Mouse (Mus musculus): ENCODE data around the gene Rab44. TPM values are rescaled to one million over a fixed set of nuclear protein-coding genes. Genes with fewer than 3 reads are reported as not detected.
A peak's percentile ranks its signal among the peaks of the same experiment; 100 is the strongest.

Gene Rab44
- polyA plus RNA-seq, 1 experiment from 2014 or later = 5.1 TPM

DNA sequence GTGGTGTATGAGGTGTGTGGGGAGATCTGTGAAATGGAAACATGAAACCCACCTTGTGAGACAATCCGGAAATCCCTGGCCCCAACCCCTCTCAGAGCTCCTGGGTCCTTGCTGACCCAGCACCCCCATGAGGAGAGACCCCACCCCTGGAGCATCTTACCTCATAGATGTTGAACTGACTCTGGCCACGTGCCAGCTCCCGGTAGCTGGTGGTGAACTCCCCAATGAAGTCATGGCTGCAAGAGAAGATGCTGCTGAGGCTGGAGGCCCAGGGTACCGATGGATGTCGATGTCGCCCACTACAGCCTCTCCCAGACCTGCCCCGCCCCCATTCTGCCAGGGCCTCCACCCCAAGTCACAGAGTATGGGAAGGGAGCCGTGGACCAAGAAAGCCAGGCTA is 59.2 kb downstream of the Rab44 start:
- Histone ChIP-seq H3K9ac (no peak overlapping the region), H3K4me3 (no peak overlapping the region), H3K36me3 (no peaks in the 10 kb centered on the region), H3K4me2 (no peak overlapping the region), H3K27me3 (no peaks in the 10 kb centered on the region), H3K9me3 (no peaks in the 10 kb centered on the region), H3K4me1 (peaks cover 22% of the 10 kb centered on the region), H3K27ac (no peak overlapping the region)
- no peak for ATAC-seq (ENCODE audit: insufficient number of reproducible peaks, low FRiP score, low TSS enrichment, low read depth)
- 65% methylated on average over 8 of the region's 8 CpGs for WGBS

DNA sequence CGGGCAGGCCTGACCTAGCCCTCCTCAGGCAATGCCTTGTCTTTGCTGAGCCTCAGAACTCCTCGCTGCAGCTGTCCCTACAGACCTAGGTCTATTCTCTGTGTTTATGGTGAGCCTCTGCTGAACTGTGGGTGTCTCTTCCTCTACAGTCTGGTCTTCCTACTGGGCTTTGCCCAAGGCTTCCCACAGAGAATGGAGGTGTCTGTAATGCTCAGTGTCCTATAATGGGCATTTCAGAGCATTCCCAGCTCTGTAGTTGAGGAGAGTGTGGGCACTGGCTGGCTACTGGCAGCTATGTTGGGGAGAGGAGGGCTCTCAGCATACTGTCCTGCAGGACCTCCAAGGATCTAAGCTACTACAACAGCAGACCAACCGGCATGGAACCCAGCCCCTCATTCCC is 61.7 kb downstream of the Rab44 start:
- Histone ChIP-seq H3K4me2 (no peak overlapping the region), H3K9ac (no peak overlapping the region), H3K4me3 (no peak overlapping the region), H3K36me3 (no peaks in the 10 kb centered on the region), H3K4me1 (peaks cover 19% of the 10 kb centered on the region), H3K9me3 (no peaks in the 10 kb centered on the region), H3K27me3 (no peaks in the 10 kb centered on the region), H3K27ac (no peak overlapping the region)
- 61% methylated on average over 3 of the region's 3 CpGs for WGBS
- ATAC-seq (ENCODE audit: insufficient number of reproducible peaks, low FRiP score, low TSS enrichment, low read depth) = no peak

GRCm38 (mm10) chr17:29176391-29177267 is 62.7 kb downstream of the Rab44 start:
- peaks cover 14% of the 10 kb centered on the region for H3K4me1 ChIP-seq
- no peaks in the 10 kb centered on the region for H3K9me3 ChIP-seq
- no peak overlapping the region for H3K4me3 ChIP-seq
- no peaks in the 10 kb centered on the region for H3K27me3 ChIP-seq
- H3K27ac ChIP-seq = no peak overlapping the region
- 21% methylated on average over 9 of the region's 9 CpGs for WGBS
- no peaks in the 10 kb centered on the region for H3K36me3 ChIP-seq
- H3K9ac ChIP-seq = no peak overlapping the region
- ATAC-seq (ENCODE audit: insufficient number of reproducible peaks, low FRiP score, low TSS enrichment, low read depth) = no peak
- H3K4me2 ChIP-seq = no peak overlapping the region

GRCm38 (mm10) chr17:29178503-29179059 is 64.6 kb downstream of the Rab44 start:
- H3K4me2 ChIP-seq = no peak overlapping the region
- no peak overlapping the region for H3K4me3 ChIP-seq
- no peak overlapping the region for H3K9ac ChIP-seq
- H3K4me1 ChIP-seq = peaks cover 14% of the 10 kb centered on the region
- H3K27me3 ChIP-seq = no peaks in the 10 kb centered on the region
- H3K9me3 ChIP-seq = no peaks in the 10 kb centered on the region
- ATAC-seq (ENCODE audit: insufficient number of reproducible peaks, low FRiP score, low TSS enrichment, low read depth) = no peak
- H3K36me3 ChIP-seq = no peaks in the 10 kb centered on the region
- 71% methylated on average over 9 of the region's 9 CpGs for WGBS
- H3K27ac ChIP-seq = no peak overlapping the region

DNA sequence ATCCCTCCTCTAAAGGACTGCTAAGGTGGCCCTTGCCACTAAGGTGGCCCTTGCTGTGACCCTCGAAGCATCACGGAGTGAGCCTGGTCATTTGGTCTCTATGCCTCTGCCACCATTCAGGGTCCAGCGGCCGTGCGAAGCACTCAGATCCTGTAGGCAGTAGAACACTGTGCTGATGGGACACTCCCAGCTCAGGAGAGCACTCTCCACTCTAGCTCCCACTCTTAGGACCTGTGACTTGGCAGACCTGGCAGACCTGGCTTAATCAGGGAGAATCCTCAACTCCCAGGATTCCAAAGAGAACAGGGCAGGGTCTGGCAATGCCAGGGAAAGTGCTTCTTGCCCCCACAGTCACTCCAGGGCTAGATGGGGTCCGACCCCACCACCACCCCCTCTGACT is 66.0 kb downstream of the Rab44 start:
- 85% methylated on average over 6 of the region's 6 CpGs for WGBS
- no peak overlapping the region for H3K4me3 ChIP-seq
- H3K9me3 ChIP-seq = no peaks in the 10 kb centered on the region
- H3K27ac ChIP-seq = no peak overlapping the region
- peaks cover 14% of the 10 kb centered on the region for H3K4me1 ChIP-seq
- no peaks in the 10 kb centered on the region for H3K36me3 ChIP-seq
- H3K9ac ChIP-seq = no peak overlapping the region
- no peak for ATAC-seq (ENCODE audit: insufficient number of reproducible peaks, low FRiP score, low TSS enrichment, low read depth)
- H3K4me2 ChIP-seq = no peak overlapping the region
- no peaks in the 10 kb centered on the region for H3K27me3 ChIP-seq

- WGBS = 47% methylated on average over 4 of the region's 4 CpGs
- no peaks in the 10 kb centered on the region for H3K27me3 ChIP-seq
- no peak overlapping the region for H3K9ac ChIP-seq
- ATAC-seq (ENCODE audit: insufficient number of reproducible peaks, low FRiP score, low TSS enrichment, low read depth) = no peak
- H3K4me2 ChIP-seq = no peak overlapping the region
- no peaks in the 10 kb centered on the region for H3K9me3 ChIP-seq
- no peak overlapping the region for H3K27ac ChIP-seq
- peaks cover 18% of the 10 kb centered on the region for H3K4me1 ChIP-seq
- no peaks in the 10 kb centered on the region for H3K36me3 ChIP-seq
- no peak overlapping the region for H3K4me3 ChIP-seq
These were observed 66.6 kb downstream of the Rab44 start for GRCm38 (mm10) chr17:29180406-29181127.

DNA sequence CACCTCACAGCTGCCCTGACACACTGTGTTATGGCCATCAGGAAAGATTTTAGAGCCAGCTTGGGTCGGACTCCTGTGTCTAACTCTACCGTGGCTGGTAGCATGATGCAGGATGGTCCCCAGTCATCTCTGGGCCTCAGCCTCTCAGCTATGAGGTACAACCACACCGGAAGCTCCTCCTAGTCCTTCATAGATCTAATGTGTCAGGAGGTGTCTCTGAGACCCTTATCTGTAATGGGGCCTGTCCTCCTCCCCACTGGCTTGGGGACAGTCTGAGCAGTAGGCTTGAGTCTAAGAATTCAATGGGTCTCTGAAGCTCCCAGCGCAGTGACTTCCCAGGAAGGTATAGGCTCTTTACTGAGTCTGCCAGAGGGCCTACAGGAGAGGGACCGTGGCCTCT is 67.8 kb downstream of the Rab44 start:
- H3K27ac ChIP-seq = no peak overlapping the region
- no peak overlapping the region for H3K4me3 ChIP-seq
- 78% methylated on average over 5 of the region's 5 CpGs for whole genome bisulfite sequencing
- ATAC-seq (ENCODE audit: insufficient number of reproducible peaks, low FRiP score, low TSS enrichment, low read depth) = no peak
- no peaks in the 10 kb centered on the region for H3K9me3 ChIP-seq
- H3K4me1 ChIP-seq = peaks cover 15% of the 10 kb centered on the region
- H3K4me2 ChIP-seq = no peak overlapping the region
- H3K9ac ChIP-seq = no peak overlapping the region
- H3K27me3 ChIP-seq = no peaks in the 10 kb centered on the region
- no peaks in the 10 kb centered on the region for H3K36me3 ChIP-seq

- 58% methylated on average over 11 of the region's 11 CpGs for WGBS
- Histone ChIP-seq H3K27me3 (no peaks in the 10 kb centered on the region), H3K4me2 (no peak overlapping the region), H3K4me1 (peaks cover 20% of the 10 kb centered on the region), H3K27ac (no peak overlapping the region), H3K9ac (no peak overlapping the region), H3K4me3 (no peak overlapping the region), H3K9me3 (no peaks in the 10 kb centered on the region), H3K36me3 (no peaks in the 10 kb centered on the region)
- no peak for ATAC-seq (ENCODE audit: insufficient number of reproducible peaks, low FRiP score, low TSS enrichment, low read depth)
These were observed 69.2 kb downstream of the Rab44 start for GRCm38 (mm10) chr17:29183162-29183561.

DNA sequence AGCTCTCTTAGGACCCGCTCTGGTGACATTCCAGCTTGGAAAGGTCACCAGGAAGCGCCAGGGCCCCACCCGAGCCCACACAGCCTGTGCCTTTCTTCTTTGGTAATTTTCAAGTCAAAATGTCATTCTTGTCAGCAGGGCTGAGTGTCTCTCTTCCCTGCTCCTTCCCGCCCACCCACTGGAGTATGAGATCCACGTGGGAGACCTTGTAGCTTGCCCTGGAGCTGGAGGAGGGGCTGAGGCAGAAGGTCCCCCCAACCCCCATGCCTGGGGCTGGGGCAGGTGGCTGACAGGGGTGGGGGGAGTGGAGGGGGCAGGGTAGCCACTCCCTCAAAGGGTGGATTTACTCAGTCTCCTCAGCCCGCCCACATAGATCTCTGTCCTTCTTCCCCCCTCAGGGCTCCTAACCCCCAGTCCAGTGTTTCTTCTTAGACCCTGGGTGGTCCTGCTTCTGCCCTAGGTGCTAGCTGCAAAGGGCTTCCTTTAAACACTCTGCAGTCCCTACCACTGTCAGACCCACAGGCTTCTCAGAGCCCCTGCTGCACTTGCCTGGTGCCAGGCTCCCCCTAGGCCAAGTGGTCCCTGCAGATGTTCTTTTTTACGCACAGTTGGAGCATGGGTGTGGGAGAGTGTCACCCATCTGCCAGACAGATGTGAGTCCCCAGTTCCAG is 71.6 kb downstream of the Rab44 start:
- 0 out of 2 replicates have a peak, but pooled peaks have one; percentile 25 for ATAC-seq (ENCODE audit: insufficient number of reproducible peaks, low FRiP score, low TSS enrichment, low read depth)
- H3K4me3 ChIP-seq = no peak overlapping the region

DNA sequence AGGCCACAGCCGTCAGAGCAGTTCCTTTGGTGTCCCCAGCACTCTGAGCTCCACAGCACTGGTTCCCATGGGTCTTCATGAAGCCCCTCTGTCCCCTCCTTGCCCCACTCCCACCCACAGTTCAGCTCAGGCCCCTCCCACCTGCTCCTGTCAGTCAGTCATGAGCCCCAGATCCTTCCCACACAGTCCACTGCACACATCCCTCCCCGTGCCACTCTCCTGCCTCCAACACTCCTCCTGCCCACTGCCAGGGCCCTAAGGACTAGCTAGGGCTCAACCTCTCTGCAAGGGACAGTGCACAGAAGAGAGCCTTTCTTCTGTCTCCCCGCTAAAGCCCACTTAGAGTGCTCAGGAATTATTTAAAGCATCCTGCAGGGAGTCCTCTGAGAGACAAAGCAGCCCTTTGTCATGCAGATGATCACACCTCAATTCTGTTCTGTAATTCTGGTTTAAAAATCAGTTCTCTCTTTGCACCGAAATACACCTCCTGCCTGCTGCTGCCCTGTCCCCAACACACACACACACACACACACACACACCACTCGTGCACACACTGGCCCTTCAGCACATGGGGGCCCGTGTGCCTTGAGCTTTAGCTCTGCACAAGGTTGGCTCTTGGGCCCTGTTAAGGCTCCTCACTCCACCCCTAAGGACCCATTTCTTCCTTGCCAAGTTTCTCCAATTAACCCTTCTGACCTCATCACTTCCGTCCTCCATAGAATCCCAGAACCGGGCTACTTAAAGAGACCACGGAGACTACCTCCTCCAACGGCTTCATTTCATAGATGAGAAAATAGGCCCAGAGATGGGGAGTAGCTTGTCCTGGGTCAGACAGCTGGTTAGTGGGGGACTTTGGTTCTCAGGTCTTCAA is 73.3 kb downstream of the Rab44 start:
- no peak overlapping the region for H3K4me2 ChIP-seq
- ATAC-seq (ENCODE audit: insufficient number of reproducible peaks, low FRiP score, low TSS enrichment, low read depth) = no peak
- no peak overlapping the region for H3K4me3 ChIP-seq
- no peaks in the 10 kb centered on the region for H3K27me3 ChIP-seq
- no peaks in the 10 kb centered on the region for H3K9me3 ChIP-seq
- WGBS = 33% methylated on average over 10 of the region's 10 CpGs
- peaks cover 31% of the 10 kb centered on the region for H3K4me1 ChIP-seq
- H3K9ac ChIP-seq = no peak overlapping the region
- H3K36me3 ChIP-seq = no peaks in the 10 kb centered on the region
- H3K27ac ChIP-seq = no peak overlapping the region

More for the DNA sequence above, 71.6 kb downstream of the Rab44 start:
- WGBS = 35% methylated on average over 7 of the region's 7 CpGs
- 0 out of 2 replicates have a peak overlapping the region, but pooled peaks have one; percentile 17 for H3K27ac ChIP-seq
- no peak overlapping the region for H3K4me2 ChIP-seq
- H3K9me3 ChIP-seq = no peaks in the 10 kb centered on the region
- H3K27me3 ChIP-seq = no peaks in the 10 kb centered on the region
- no peaks in the 10 kb centered on the region for H3K36me3 ChIP-seq
- H3K9ac ChIP-seq = no peak overlapping the region
- H3K4me1 ChIP-seq = peaks cover 28% of the 10 kb centered on the region

GRCm38 (mm10) chr17:29188989-29189388 is 75.0 kb downstream of the Rab44 start:
- no peak overlapping the region for H3K9ac ChIP-seq
- H3K4me3 ChIP-seq = no peak overlapping the region
- 10% methylated on average over 12 of the region's 12 CpGs for WGBS
- ATAC-seq (ENCODE audit: insufficient number of reproducible peaks, low FRiP score, low TSS enrichment, low read depth) = no peak
- H3K27me3 ChIP-seq = no peaks in the 10 kb centered on the region
- no peaks in the 10 kb centered on the region for H3K36me3 ChIP-seq
- no peak overlapping the region for H3K27ac ChIP-seq
- peaks cover 31% of the 10 kb centered on the region for H3K4me1 ChIP-seq
- H3K4me2 ChIP-seq = peak overlapping the region; percentile 26
- no peaks in the 10 kb centered on the region for H3K9me3 ChIP-seq

Measured in limb, embryonic 15.5 days (tissue).